Mouse (Mus musculus): ENCODE measurements around the gene S100a3. TPM values are rescaled to one million over a fixed set of nuclear protein-coding genes. Genes with fewer than 3 reads are reported as not detected.

Gene S100a3
- polyA plus RNA-seq, 1 experiment from 2014 or later: 0.31 TPM

DNA sequence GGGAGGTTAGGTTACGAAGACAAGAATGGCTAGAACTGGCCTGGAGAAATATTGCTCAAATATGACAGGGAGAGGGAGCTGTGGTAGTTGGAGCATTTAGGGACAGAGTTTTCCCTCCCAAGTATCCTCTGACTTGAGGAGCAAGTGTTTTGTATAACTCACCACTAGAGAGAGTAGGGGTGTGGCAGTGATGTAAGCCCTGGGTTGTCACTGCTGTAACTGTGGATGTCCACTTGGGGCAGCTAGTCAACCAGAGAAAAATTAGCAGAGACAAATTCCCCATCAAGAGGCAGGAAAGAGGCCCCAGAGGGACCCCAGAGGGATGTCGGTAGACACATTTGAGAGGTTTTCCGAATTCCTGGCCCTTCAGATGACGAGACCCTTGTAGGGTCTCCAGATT lies 35.0 kb upstream of the S100a3 start:
- Histone ChIP-seq H3K36me3 (ENCODE audit: control insufficient read depth, insufficient read depth, low read length) (no peaks in the 10 kb centered on the region), H3K4me2 (ENCODE audit: low read depth, low read length) (no peak overlapping the region), H3K4me3 (ENCODE audit: low read depth, low read length) (no peak overlapping the region), H3K9me3 (ENCODE audit: control insufficient read depth, low read length) (no peaks in the 10 kb centered on the region), H3K9ac (replicated peaks; ENCODE audit: low read depth, low read length) (no peak overlapping the region), H3K27ac (ENCODE audit: low read depth, low read length) (no peak overlapping the region), H3K27me3 (ENCODE audit: control insufficient read depth, insufficient read depth, low read length) (no peaks in the 10 kb centered on the region), H3K4me1 (ENCODE audit: control insufficient read depth, insufficient read depth, low read length) (no peaks in the 10 kb centered on the region)
- WGBS: 65% methylated on average over 4 of the region's 4 CpGs
- no peak for ATAC-seq (ENCODE audit: low read depth)

DNA sequence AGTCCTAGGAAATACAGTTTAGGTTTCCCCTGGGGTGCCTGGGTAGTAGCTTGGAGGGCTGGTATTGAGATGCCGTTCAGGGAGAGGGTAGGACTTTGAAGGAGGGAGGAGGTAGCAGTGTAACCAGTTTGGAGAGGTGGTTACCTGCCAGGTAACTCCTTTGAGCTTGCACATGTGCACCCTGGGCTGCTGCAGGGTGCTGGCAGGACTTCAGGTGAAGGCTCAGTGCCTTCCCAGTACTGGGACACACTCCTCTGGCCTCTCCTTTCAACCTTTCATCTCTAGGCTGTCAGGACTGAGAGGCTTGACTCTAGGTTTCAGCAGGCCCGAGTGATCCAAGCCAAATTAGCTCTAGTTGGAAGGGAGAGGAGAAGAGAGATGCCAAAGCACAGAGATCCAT lies 34.3 kb upstream of the S100a3 start:
- no peak overlapping the region for H3K4me3 ChIP-seq (ENCODE audit: low read depth, low read length)
- H3K36me3 ChIP-seq (ENCODE audit: control insufficient read depth, insufficient read depth, low read length): no peaks in the 10 kb centered on the region
- 80% methylated on average over 2 of the region's 2 CpGs for WGBS

DNA sequence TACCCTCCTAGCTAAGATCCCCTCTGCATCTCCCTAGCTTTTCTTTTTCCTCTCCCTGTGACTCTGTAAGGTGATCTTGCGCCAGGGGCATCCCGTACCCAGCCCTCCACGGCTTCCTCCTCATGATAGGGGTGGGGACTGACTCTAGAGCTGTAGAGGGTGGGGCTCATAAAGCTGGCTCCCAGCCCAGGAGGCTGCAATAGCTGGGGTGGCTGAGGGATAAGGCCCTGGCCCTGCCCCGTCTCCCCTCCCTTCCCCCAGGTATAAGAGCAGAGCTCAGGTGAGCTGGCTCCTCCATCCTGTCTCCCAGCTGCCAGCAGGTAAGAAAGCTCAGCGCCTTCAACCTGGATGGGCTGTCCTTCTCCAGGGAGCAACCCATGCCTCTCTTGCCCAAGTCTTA lies 33.8 kb upstream of the S100a3 start, which contains the start of gene S100a14:
Gene S100a14 (plus strand): TSS at position 277 of the 400 bp plus-strand sequence.
- no peak within 1 kb of the TSS for H3K9ac ChIP-seq (replicated peaks; ENCODE audit: low read depth, low read length)
- H3K4me1 ChIP-seq (ENCODE audit: control insufficient read depth, insufficient read depth, low read length): no peaks in the 10 kb centered on the region
- H3K9me3 ChIP-seq (ENCODE audit: control insufficient read depth, low read length): no peaks in the 10 kb centered on the region
- no peaks in the 10 kb centered on the region for H3K36me3 ChIP-seq (ENCODE audit: control insufficient read depth, insufficient read depth, low read length)
- no peak within 1 kb of the TSS for H3K27ac ChIP-seq (ENCODE audit: low read depth, low read length)
- no peaks in the 10 kb centered on the region for H3K27me3 ChIP-seq (ENCODE audit: control insufficient read depth, insufficient read depth, low read length)
- no peak within 1 kb of the TSS for H3K4me2 ChIP-seq (ENCODE audit: low read depth, low read length)
- no peak for ATAC-seq (ENCODE audit: low read depth)
- no peak within 1 kb of the TSS for H3K4me3 ChIP-seq (ENCODE audit: low read depth, low read length)
- 71% methylated on average over 5 of the region's 5 CpGs for WGBS

More for the DNA sequence above, 34.3 kb upstream of the S100a3 start:
- Histone ChIP-seq H3K27me3 (ENCODE audit: control insufficient read depth, insufficient read depth, low read length) (no peaks in the 10 kb centered on the region), H3K9ac (replicated peaks; ENCODE audit: low read depth, low read length) (no peak overlapping the region), H3K27ac (ENCODE audit: low read depth, low read length) (no peak overlapping the region), H3K9me3 (ENCODE audit: control insufficient read depth, low read length) (no peaks in the 10 kb centered on the region), H3K4me2 (ENCODE audit: low read depth, low read length) (no peak overlapping the region), H3K4me1 (ENCODE audit: control insufficient read depth, insufficient read depth, low read length) (no peaks in the 10 kb centered on the region)
- ATAC-seq (ENCODE audit: low read depth): no peak

DNA sequence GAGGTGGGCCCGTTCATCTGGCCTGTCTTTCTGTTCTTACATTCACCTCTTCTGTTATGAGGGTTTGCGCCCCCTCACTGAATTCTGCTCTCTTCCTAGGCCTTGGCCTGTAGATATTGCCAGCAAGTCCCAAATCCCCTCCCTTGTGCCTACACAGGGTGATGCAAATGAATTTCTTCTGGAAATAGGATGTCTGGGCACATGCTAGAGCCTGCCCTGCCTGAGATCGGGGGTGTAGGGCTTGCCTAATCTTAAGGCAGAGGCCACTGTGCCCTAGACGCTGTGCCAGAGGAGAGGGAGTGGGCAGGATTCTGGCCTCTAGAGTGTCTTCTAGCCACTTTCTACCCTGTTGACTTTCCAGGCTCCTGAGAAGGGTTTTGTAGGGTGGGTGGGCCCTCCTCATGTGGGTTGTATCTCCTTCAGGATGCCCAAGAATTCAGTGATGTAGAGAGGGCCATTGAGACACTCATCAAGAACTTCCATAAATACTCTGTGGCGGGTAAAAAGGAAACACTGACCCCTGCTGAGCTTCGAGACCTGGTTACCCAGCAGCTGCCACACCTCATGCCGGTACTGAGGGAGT lies 33.0 kb upstream of the S100a3 start:
- H3K4me3 ChIP-seq (ENCODE audit: low read depth, low read length): no peak overlapping the region
- no peak for ATAC-seq (ENCODE audit: low read depth)
- 90% methylated on average over 7 of the region's 7 CpGs for WGBS
- no peaks in the 10 kb centered on the region for H3K9me3 ChIP-seq (ENCODE audit: control insufficient read depth, low read length)
- no peaks in the 10 kb centered on the region for H3K27me3 ChIP-seq (ENCODE audit: control insufficient read depth, insufficient read depth, low read length)
- H3K4me1 ChIP-seq (ENCODE audit: control insufficient read depth, insufficient read depth, low read length): no peaks in the 10 kb centered on the region
- H3K4me2 ChIP-seq (ENCODE audit: low read depth, low read length): no peak overlapping the region
- H3K36me3 ChIP-seq (ENCODE audit: control insufficient read depth, insufficient read depth, low read length): no peaks in the 10 kb centered on the region
- no peak overlapping the region for H3K9ac ChIP-seq (replicated peaks; ENCODE audit: low read depth, low read length)
- no peak overlapping the region for H3K27ac ChIP-seq (ENCODE audit: low read depth, low read length)

DNA sequence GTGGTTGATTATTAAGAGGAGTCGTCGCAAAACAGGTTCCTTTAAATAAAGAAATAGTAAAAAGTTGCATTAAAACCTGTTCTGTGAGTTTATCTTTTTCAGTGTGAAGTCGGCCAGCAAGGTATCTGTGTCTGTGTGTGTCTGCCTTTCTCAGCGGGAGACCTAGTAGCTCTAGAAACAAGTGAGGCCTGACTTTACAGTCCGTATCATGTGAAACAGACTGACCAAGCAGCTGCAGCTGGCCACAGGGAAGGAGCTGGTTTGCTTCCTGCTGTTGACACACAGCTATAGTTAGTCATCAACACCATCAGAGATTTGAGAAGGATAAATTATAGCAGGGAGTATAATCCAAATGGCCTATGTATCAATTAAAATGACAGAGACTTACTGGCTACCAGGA lies 28.7 kb upstream of the S100a3 start:
- Histone ChIP-seq H3K9me3 (ENCODE audit: control insufficient read depth, low read length) (no peaks in the 10 kb centered on the region), H3K36me3 (ENCODE audit: control insufficient read depth, insufficient read depth, low read length) (no peaks in the 10 kb centered on the region), H3K27ac (ENCODE audit: low read depth, low read length) (no peak overlapping the region), H3K4me2 (ENCODE audit: low read depth, low read length) (no peak overlapping the region), H3K9ac (replicated peaks; ENCODE audit: low read depth, low read length) (no peak overlapping the region), H3K4me1 (ENCODE audit: control insufficient read depth, insufficient read depth, low read length) (no peaks in the 10 kb centered on the region), H3K4me3 (ENCODE audit: low read depth, low read length) (no peak overlapping the region), H3K27me3 (ENCODE audit: control insufficient read depth, insufficient read depth, low read length) (no peaks in the 10 kb centered on the region)
- no peak for ATAC-seq (ENCODE audit: low read depth)
- 78% methylated on average over 5 of the region's 5 CpGs for WGBS

DNA sequence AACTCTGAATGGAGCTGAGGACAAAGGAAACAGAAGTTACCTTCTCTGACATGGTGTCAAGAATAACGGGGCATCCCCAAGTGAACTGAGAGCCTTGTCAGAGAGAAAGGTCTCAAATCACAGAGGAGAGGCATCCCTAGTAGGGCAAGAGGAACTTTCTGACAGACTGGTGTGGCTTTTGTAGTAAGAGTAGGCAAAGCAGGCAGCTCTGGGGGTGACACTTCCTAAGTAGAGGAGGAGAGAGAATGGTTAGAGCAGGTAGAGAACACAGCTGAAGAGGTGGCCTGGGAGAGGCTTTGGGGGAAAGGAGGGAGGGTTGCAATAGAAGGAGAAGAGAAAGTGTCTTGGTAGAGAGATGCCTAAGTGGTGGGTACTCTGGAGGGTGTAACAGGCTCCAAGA lies 24.9 kb upstream of the S100a3 start:
- WGBS: 72% methylated on average over 1 of the region's 1 CpGs

DNA sequence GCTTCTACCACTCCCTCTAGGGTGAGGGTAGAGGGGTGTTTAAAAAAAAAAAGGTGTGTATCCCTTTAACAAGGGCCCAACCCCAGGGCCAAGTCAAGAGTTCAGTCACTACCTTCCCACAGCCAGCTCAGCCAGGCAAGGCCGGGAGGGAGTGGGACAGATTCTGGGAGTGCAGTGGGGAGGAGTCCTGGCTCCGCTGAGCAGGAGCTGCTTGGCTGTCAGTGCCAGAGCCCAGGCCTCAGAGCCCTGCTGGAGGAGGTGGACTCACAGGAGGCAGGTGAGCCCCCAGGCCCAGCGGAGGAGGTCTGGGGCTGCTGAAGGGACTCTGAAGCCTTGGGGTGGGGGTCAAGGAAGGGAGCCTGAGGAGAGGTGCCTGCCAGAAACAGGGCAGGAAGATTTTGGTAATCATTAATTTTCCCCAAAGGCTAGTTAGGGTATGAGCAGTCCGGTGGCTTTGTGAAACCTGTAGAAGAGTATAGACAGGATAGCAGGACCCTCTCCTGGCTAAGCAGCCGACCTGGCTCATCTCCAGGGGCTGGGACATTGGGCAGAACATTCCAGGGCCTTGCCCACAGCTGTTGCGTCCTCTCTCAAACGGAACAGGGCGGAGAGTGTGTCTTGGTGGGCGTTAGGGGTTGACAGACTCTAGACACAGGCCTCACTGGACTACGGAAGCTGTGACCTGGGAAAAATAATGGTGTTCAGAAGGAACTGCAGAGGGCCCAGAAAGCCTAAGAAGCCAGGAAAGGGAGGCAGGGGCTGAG lies 23.1 kb upstream of the S100a3 start, which contains the start of gene S100a16:
Gene S100a16 (plus strand): TSS at position 114 of the 764 bp plus-strand sequence.
- Histone ChIP-seq H3K27ac (ENCODE audit: low read depth, low read length) (no peak within 1 kb of the TSS), H3K9me3 (ENCODE audit: control insufficient read depth, low read length) (no peaks in the 10 kb centered on the region), H3K4me1 (ENCODE audit: control insufficient read depth, insufficient read depth, low read length) (no peaks in the 10 kb centered on the region), H3K4me2 (ENCODE audit: low read depth, low read length) (no peak within 1 kb of the TSS), H3K27me3 (ENCODE audit: control insufficient read depth, insufficient read depth, low read length) (no peaks in the 10 kb centered on the region), H3K9ac (replicated peaks; ENCODE audit: low read depth, low read length) (no peak within 1 kb of the TSS), H3K36me3 (ENCODE audit: control insufficient read depth, insufficient read depth, low read length) (no peaks in the 10 kb centered on the region), H3K4me3 (ENCODE audit: low read depth, low read length) (no peak within 1 kb of the TSS)
- 53% methylated on average over 10 of the region's 10 CpGs for WGBS
- no peak for ATAC-seq (ENCODE audit: low read depth)

More for the DNA sequence above, 24.9 kb upstream of the S100a3 start:
- H3K9ac ChIP-seq (replicated peaks; ENCODE audit: low read depth, low read length): no peak overlapping the region
- H3K4me2 ChIP-seq (ENCODE audit: low read depth, low read length): no peak overlapping the region
- no peaks in the 10 kb centered on the region for H3K36me3 ChIP-seq (ENCODE audit: control insufficient read depth, insufficient read depth, low read length)
- H3K4me3 ChIP-seq (ENCODE audit: low read depth, low read length): no peak overlapping the region
- H3K4me1 ChIP-seq (ENCODE audit: control insufficient read depth, insufficient read depth, low read length): no peaks in the 10 kb centered on the region
- no peaks in the 10 kb centered on the region for H3K9me3 ChIP-seq (ENCODE audit: control insufficient read depth, low read length)
- H3K27me3 ChIP-seq (ENCODE audit: control insufficient read depth, insufficient read depth, low read length): no peaks in the 10 kb centered on the region
- H3K27ac ChIP-seq (ENCODE audit: low read depth, low read length): no peak overlapping the region
- no peak for ATAC-seq (ENCODE audit: low read depth)

DNA sequence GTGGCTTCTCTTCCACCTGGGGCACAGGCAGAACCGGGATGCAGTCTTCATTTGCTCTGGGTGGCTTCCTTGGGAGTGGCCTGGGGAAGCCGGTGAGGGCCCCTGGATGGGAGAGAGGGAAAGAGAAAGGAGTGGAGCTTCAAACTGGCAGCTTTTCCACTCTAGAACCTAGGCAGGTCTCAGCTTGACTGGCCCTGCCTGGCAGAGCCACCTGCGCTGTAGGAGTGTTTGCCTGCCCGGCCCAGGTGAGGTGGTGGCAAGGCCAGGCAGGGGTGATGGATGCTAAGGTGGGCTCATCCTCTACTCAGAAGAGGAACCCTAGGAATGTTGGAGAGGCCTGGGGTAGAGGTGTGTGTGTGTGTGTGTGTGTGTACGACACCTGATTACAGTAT lies 22.5 kb upstream of the S100a3 start:
- no peaks in the 10 kb centered on the region for H3K4me1 ChIP-seq (ENCODE audit: control insufficient read depth, insufficient read depth, low read length)
- no peak overlapping the region for H3K9ac ChIP-seq (replicated peaks; ENCODE audit: low read depth, low read length)
- H3K4me3 ChIP-seq (ENCODE audit: low read depth, low read length): no peak overlapping the region
- H3K27me3 ChIP-seq (ENCODE audit: control insufficient read depth, insufficient read depth, low read length): no peaks in the 10 kb centered on the region
- no peak overlapping the region for H3K4me2 ChIP-seq (ENCODE audit: low read depth, low read length)
- H3K9me3 ChIP-seq (ENCODE audit: control insufficient read depth, low read length): no peaks in the 10 kb centered on the region
- no peaks in the 10 kb centered on the region for H3K36me3 ChIP-seq (ENCODE audit: control insufficient read depth, insufficient read depth, low read length)
- 82% methylated on average over 5 of the region's 5 CpGs for WGBS
- H3K27ac ChIP-seq (ENCODE audit: low read depth, low read length): no peak overlapping the region
- ATAC-seq (ENCODE audit: low read depth): no peak

DNA sequence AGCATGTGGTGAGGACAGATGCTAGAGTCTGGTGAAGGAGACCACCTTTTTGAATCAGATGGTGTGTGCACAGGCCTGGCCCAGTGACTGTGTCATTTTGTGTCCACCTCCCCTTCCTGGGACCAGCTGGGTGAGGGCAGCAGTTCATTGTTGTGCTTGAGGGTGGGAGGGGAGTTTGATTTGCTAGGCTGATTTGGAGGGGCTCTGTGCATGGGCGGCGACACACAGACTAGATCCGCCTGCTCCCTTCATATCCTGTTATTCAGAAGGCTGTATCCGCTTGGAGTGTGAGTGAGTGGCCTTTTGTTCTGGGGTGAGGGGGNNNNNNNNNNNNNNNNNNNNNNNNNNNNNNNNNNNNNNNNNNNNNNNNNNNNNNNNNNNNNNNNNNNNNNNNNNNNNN lies 19.5 kb upstream of the S100a3 start:
- 42% methylated on average over 4 of the region's 4 CpGs for WGBS
- no peak overlapping the region for H3K4me2 ChIP-seq (ENCODE audit: low read depth, low read length)

More for the DNA sequence above, 19.5 kb upstream of the S100a3 start:
- Histone ChIP-seq H3K9me3 (ENCODE audit: control insufficient read depth, low read length) (no peaks in the 10 kb centered on the region), H3K36me3 (ENCODE audit: control insufficient read depth, insufficient read depth, low read length) (no peaks in the 10 kb centered on the region), H3K27me3 (ENCODE audit: control insufficient read depth, insufficient read depth, low read length) (no peaks in the 10 kb centered on the region), H3K4me3 (ENCODE audit: low read depth, low read length) (no peak overlapping the region), H3K4me1 (ENCODE audit: control insufficient read depth, insufficient read depth, low read length) (no peaks in the 10 kb centered on the region), H3K27ac (ENCODE audit: low read depth, low read length) (no peak overlapping the region), H3K9ac (replicated peaks; ENCODE audit: low read depth, low read length) (no peak overlapping the region)
- no peak for ATAC-seq (ENCODE audit: low read depth)

Measured in neural tube, embryonic 14.5 days (tissue).